Mouse (Mus musculus) CH12.LX (cell line): Measurements from ENCODE around the gene Tll2.

Experiments used
- CTCF ChIP-seq, 2 experiments: IDR thresholded peaks in 1 of 2; conservative IDR thresholded peaks in 1 of 2; 2 replicates each; pipeline ENCODE4 v1.5.1; 2011 to 2012; ENCODE audit warnings: low read depth in 2 of 2, low read length in 2 of 2, improper control_type of control experiment in 1 of 2, inconsistent platforms in 1 of 2, mild to moderate bottlenecking in 1 of 2, moderate library complexity in 1 of 2
- GABPA ChIP-seq: IDR thresholded peaks from 2 replicates; pipeline ENCODE4 v1.6.1; 2012; ENCODE audit warnings: low read depth, low read length, improper control_type of control experiment, inconsistent platforms; ENCODE audit not compliant: insufficient replicate concordance
- HCFC1 ChIP-seq: IDR thresholded peaks from 2 replicates; pipeline ENCODE4 v1.6.1; 2012; ENCODE audit warnings: low read depth, mild to moderate bottlenecking, inconsistent platforms, low read length, improper control_type of control experiment
- ZC3H11A ChIP-seq: IDR thresholded peaks from 2 replicates; pipeline ENCODE4 v1.6.1; 2012; ENCODE audit warnings: low read depth, mild to moderate bottlenecking, inconsistent platforms, low read length, improper control_type of control experiment

GRCm38 (mm10) chr19:41152462-41152861 is 54.2 kb downstream of the Tll2 start:
- TF ChIP-seq ZC3H11A (no peak), HCFC1 (no peak), CTCF (conservative IDR thresholded peaks at IDR 0.05 in 1 of 2, IDR thresholded peaks at IDR 0.05 in 1 of 2; ENCODE audit: low read depth in 2 of 2, low read length in 2 of 2) (no peak), GABPA (no peak)
